Mouse (Mus musculus) kidney, adult 2 months (tissue): ENCODE data around the gene Rassf3.

Experiments used
- CTCF ChIP-seq: fragments of 200-500 bp; conservative IDR thresholded peaks from 2 replicates; pipeline ENCODE4 v1.5.1; 2011; ENCODE audit warnings: low read depth, mild to moderate bottlenecking, control low read depth, low read length, moderate library complexity, mixed read lengths; ENCODE audit not compliant: insufficient read depth, insufficient read length
- POLR2A ChIP-seq: fragments of 200-500 bp; IDR thresholded peaks from one replicate; pipeline ENCODE4 v1.6.1; 2011; ENCODE audit warnings: low read depth, low read length, control low read depth

GRCm38 (mm10) chr10:121421657-121422290, 54.4 kb downstream of the Rassf3 start:
- TF ChIP-seq POLR2A (no peak), CTCF (no peak)
